Mouse (Mus musculus) T-helper 2 cell (primary cell): Measurements from ENCODE around the gene Hnrnpl.

Source experiments
- in situ Hi-C: fragments of 300-600 bp; cut with MboI, MseI; formaldehyde crosslinking; loops from one replicate; pipeline ENCODE4 v1.15.1; 2025; ENCODE audit warnings: high pct_unique_total_duplicates

The Hnrnpl gene

GRCm38 (mm10) chr7:28808221-28808941, at the start of gene Hnrnpl:
Gene Hnrnpl (plus strand): TSS chr7:28808541.
- in situ Hi-C loops: no loop called here

- in situ Hi-C loops: loop anchor here (10.0 kb wide), 1 partner anchor 1166 kb away; no protein-coding TSS in a partner anchor
These were observed 49.7 kb upstream of the Hnrnpl start for GRCm38 (mm10) chr7:28758623-28759022.

GRCm38 (mm10) chr7:28761907-28762306, 46.4 kb upstream of the Hnrnpl start:
- in situ Hi-C loops: no loop called here

- in situ Hi-C loops: no loop called here
These were observed 43.1 kb upstream of the Hnrnpl start for GRCm38 (mm10) chr7:28765211-28765610.

GRCm38 (mm10) chr7:28766173-28766879, 42.0 kb upstream of the Hnrnpl start, which contains the start of gene Sirt2:
Gene Sirt2 (plus strand): TSS chr7:28766735.
- in situ Hi-C loops: no loop called here

GRCm38 (mm10) chr7:28766910-28767309, 41.4 kb upstream of the Hnrnpl start:
- in situ Hi-C loops: no loop called here

- in situ Hi-C loops: no loop called here
These were observed 40.8 kb upstream of the Hnrnpl start, which contains the start of gene Nfkbib for GRCm38 (mm10) chr7:28767462-28767965. Gene Nfkbib (minus strand): TSS chr7:28767512.

GRCm38 (mm10) chr7:28769414-28769958, 38.9 kb upstream of the Hnrnpl start:
- in situ Hi-C loops: no loop called here

GRCm38 (mm10) chr7:28770309-28770708, 38.0 kb upstream of the Hnrnpl start:
- in situ Hi-C loops: loop anchor here (5.0 kb wide), 1 partner anchor 107 kb away; no protein-coding TSS in a partner anchor

- in situ Hi-C loops: loop anchor here (5.0 kb wide), 1 partner anchor 105 kb away; no protein-coding TSS in a partner anchor
These were observed 36.5 kb upstream of the Hnrnpl start for GRCm38 (mm10) chr7:28771867-28772266.

GRCm38 (mm10) chr7:28773163-28773562, 35.2 kb upstream of the Hnrnpl start:
- in situ Hi-C loops: loop anchor here (5.0 kb wide), 1 partner anchor 104 kb away; no protein-coding TSS in a partner anchor

GRCm38 (mm10) chr7:28774164-28774563, 34.2 kb upstream of the Hnrnpl start:
- in situ Hi-C loops: loop anchor here (5.0 kb wide), 1 partner anchor 103 kb away; no protein-coding TSS in a partner anchor

- in situ Hi-C loops: no loop called here
These were observed 33.2 kb upstream of the Hnrnpl start for GRCm38 (mm10) chr7:28775129-28775528.

GRCm38 (mm10) chr7:28778825-28779224, 29.5 kb upstream of the Hnrnpl start:
- in situ Hi-C loops: no loop called here

GRCm38 (mm10) chr7:28780067-28780658, 28.2 kb upstream of the Hnrnpl start:
- in situ Hi-C loops: no loop called here

- in situ Hi-C loops: no loop called here
These were observed 27.5 kb upstream of the Hnrnpl start for GRCm38 (mm10) chr7:28780857-28781256.

- in situ Hi-C loops: no loop called here
These were observed 27.1 kb upstream of the Hnrnpl start for GRCm38 (mm10) chr7:28781261-28781663.

- in situ Hi-C loops: no loop called here
These were observed 23.2 kb upstream of the Hnrnpl start for GRCm38 (mm10) chr7:28785161-28785560.

- in situ Hi-C loops: no loop called here
These were observed 20.5 kb upstream of the Hnrnpl start for GRCm38 (mm10) chr7:28787884-28788283.

GRCm38 (mm10) chr7:28788307-28789195, 19.8 kb upstream of the Hnrnpl start, which contains the start of gene Rinl:
Gene Rinl (plus strand): TSS chr7:28788969.
- in situ Hi-C loops: no loop called here
